Mouse (Mus musculus): Measurements from ENCODE around the gene Arhgef3. TPM values are rescaled to one million over a fixed set of nuclear protein-coding genes. Genes with fewer than 3 reads are reported as not detected.

Arhgef3 gene
- total RNA-seq, 1 experiment: 7.6 TPM

DNA sequence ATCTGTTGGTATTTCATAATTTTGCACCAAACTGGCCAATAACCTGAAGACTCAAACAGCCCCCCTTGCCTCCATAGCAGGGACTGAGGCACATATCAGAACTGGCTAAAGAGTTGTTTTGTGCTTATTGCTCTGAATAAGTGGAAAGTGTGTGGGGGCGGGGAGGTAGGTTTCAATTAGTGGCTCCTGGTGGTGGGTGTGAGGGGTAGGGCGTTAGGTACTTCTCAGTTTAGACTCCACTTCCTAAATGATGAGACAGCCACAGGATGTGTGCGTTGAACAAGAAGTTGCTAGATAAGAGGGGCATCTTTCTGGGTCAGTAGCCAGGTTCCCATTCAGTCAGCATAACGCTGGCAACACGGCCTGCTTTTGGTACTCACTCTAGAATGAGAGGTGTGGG is 153.4 kb downstream of the Arhgef3 start:
- no peak overlapping the region for H3K27ac ChIP-seq (ENCODE audit: insufficient read depth, low read depth, low read length, poor library complexity, severe bottlenecking)
- in situ Hi-C loops (cut with MboI; ENCODE audit: low sequenced_read_pairs in 2 of 2, unreplicated experiment in 2 of 2): no loop called here
- H3K36me3 ChIP-seq (ENCODE audit: control insufficient read depth, insufficient read depth, low read length, poor library complexity, severe bottlenecking): peaks cover 2% of the 10 kb centered on the region; the same call in 1 of the 2 replicates
- no peaks in the 10 kb centered on the region for H3K9me3 ChIP-seq (ENCODE audit: control insufficient read depth, insufficient read depth, low read depth, low read length)
- no peak overlapping the region for H3K9ac ChIP-seq (ENCODE audit: insufficient read depth, low read depth, low read length, poor library complexity, severe bottlenecking)
- H3K4me3 ChIP-seq (ENCODE audit: insufficient read depth in 1 of 2, low read depth in 1 of 2, low read length in 2 of 2, poor library complexity in 1 of 2, severe bottlenecking in 1 of 2): no peak overlapping the region
- DNase-seq (ENCODE audit: low read depth, low spot score): no peak
- TF ChIP-seq ZNF384 (IDR thresholded peaks at IDR 0.05; ENCODE audit: low read depth, low read length): no peak
- no peak for TF ChIP-seq HCFC1 (IDR thresholded peaks at IDR 0.05; ENCODE audit: borderline replicate concordance, insufficient read depth, low read length)
- no peak for TF ChIP-seq CHD2 (IDR thresholded peaks at IDR 0.05; ENCODE audit: low read depth, low read length)
- no peak for TF ChIP-seq MAFK (IDR thresholded peaks at IDR 0.05; ENCODE audit: insufficient read depth, low read depth, low read length)
- TF ChIP-seq ZC3H11A (IDR thresholded peaks at IDR 0.05; ENCODE audit: borderline replicate concordance, low read depth, low read length): no peak
- peaks cover 2 to 18% of the 10 kb centered on the region in 2 experiments; a peak in 2 of 4 replicates for H3K4me1 ChIP-seq (ENCODE audit: control insufficient read depth in 2 of 2, insufficient read depth in 2 of 2, low read length in 2 of 2, poor library complexity in 1 of 2)

DNA sequence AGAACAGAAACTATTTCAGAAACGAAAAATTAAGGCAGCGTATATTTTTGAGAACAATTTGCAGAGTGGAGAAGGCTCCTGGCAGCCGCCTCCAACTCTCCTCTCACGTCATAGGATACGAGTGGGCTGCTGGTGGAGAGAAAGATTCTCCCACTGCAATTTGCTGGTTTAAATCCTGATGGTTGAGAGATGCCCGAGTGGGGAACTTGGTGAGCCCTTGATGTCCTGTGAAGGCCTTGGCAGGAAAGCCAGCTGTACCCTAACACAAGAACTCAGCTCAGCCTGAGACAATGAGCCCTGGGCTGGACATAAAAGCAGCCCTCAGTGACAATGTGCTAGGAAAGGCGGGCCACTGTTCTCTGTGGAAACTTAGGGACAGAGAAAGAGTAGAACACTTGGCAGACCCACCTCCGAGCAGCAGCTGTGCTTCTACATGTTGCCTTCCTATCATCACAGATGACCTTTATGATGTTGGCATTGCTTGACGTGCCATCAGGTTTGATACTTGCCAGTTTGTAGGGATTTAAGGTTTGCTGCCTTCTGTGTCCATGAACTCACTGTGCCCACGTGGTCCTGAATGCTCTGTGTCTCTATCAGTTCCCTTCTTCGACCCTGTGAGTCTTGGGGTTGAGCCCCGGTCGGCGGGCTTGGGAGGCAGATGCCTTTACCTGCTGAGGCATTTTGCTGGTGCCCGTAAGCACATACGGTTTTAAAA is 154.4 kb downstream of the Arhgef3 start:
- Histone ChIP-seq H3K4me1 (ENCODE audit: control insufficient read depth in 2 of 2, insufficient read depth in 2 of 2, low read length in 2 of 2, poor library complexity in 1 of 2) (peaks cover 2 to 18% of the 10 kb centered on the region in 2 experiments; a peak in 2 of 4 replicates), H3K9me3 (ENCODE audit: control insufficient read depth, insufficient read depth, low read depth, low read length) (no peaks in the 10 kb centered on the region), H3K27ac (ENCODE audit: insufficient read depth, low read depth, low read length, poor library complexity, severe bottlenecking) (no peak overlapping the region), H3K4me3 (ENCODE audit: insufficient read depth in 1 of 2, low read depth in 1 of 2, low read length in 2 of 2, poor library complexity in 1 of 2, severe bottlenecking in 1 of 2) (no peak overlapping the region), H3K9ac (ENCODE audit: insufficient read depth, low read depth, low read length, poor library complexity, severe bottlenecking) (no peak overlapping the region), H3K36me3 (ENCODE audit: control insufficient read depth, insufficient read depth, low read length, poor library complexity, severe bottlenecking) (peaks cover 4% of the 10 kb centered on the region; the same call in 1 of the 2 replicates)
- no peak for TF ChIP-seq HCFC1 (IDR thresholded peaks at IDR 0.05; ENCODE audit: borderline replicate concordance, insufficient read depth, low read length)
- in situ Hi-C loops (cut with MboI; ENCODE audit: low sequenced_read_pairs in 2 of 2, unreplicated experiment in 2 of 2): no loop called here
- no peak for DNase-seq (ENCODE audit: low read depth, low spot score)

DNA sequence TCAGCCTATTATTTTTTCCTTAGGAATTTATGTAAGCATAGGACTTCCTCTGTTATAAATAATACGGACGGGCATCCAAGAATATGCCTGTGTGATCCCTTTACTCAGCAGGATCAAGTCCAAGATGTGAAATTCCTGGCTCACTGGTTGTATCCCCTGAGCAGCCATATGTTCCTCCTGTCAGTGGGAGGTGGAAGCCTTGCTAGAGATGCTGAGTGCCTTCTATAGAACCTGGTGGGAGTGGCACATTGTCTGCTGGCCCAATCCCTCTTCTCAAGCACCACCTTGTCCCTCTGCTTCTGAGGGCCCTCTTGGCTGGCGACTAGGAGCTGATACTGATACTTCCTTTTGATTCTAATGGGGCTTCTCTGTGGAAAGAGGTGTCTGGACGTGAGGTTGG is 155.1 kb downstream of the Arhgef3 start:
- Histone ChIP-seq H3K9me3 (ENCODE audit: control insufficient read depth, insufficient read depth, low read depth, low read length) (peaks cover 2% of the 10 kb centered on the region; the same call in 1 of the 2 replicates), H3K27ac (ENCODE audit: insufficient read depth, low read depth, low read length, poor library complexity, severe bottlenecking) (no peak overlapping the region), H3K9ac (ENCODE audit: insufficient read depth, low read depth, low read length, poor library complexity, severe bottlenecking) (no peak overlapping the region), H3K36me3 (ENCODE audit: control insufficient read depth, insufficient read depth, low read length, poor library complexity, severe bottlenecking) (peaks cover 6% of the 10 kb centered on the region; the same call in 1 of the 2 replicates), H3K4me3 (ENCODE audit: insufficient read depth in 1 of 2, low read depth in 1 of 2, low read length in 2 of 2, poor library complexity in 1 of 2, severe bottlenecking in 1 of 2) (no peak overlapping the region), H3K4me1 (ENCODE audit: control insufficient read depth in 2 of 2, insufficient read depth in 2 of 2, low read length in 2 of 2, poor library complexity in 1 of 2) (peaks cover 2 to 18% of the 10 kb centered on the region in 2 experiments; a peak in 2 of 4 replicates)
- in situ Hi-C loops (cut with MboI; ENCODE audit: low sequenced_read_pairs in 2 of 2, unreplicated experiment in 2 of 2): no loop called here
- no peak for TF ChIP-seq MAFK (IDR thresholded peaks at IDR 0.05; ENCODE audit: insufficient read depth, low read depth, low read length)
- TF ChIP-seq ZNF384 (IDR thresholded peaks at IDR 0.05; ENCODE audit: low read depth, low read length): no peak
- no peak for TF ChIP-seq HCFC1 (IDR thresholded peaks at IDR 0.05; ENCODE audit: borderline replicate concordance, insufficient read depth, low read length)
- TF ChIP-seq ZC3H11A (IDR thresholded peaks at IDR 0.05; ENCODE audit: borderline replicate concordance, low read depth, low read length): no peak
- no peak for TF ChIP-seq CHD2 (IDR thresholded peaks at IDR 0.05; ENCODE audit: low read depth, low read length)
- DNase-seq (ENCODE audit: low read depth, low spot score): no peak

DNA sequence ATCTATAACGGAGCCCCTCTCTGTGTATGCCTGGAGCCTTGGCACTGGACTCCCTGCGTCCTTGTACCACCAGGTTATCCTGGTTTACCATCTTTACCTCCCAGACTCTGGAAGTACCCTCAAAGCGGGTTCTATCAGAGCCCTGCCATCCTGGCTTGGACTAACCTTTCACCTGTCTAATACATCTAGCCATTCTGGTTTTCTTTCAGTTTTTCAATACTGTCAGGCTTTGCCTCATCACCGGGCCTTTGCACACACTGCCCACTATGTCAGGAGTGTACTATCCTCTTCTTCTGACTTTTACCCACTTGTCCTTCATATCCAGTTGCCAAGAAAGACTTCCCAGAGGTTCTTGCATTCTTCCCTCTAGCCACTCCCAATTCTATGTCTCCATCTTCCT is 155.8 kb downstream of the Arhgef3 start:
- no peak overlapping the region for H3K27ac ChIP-seq (ENCODE audit: insufficient read depth, low read depth, low read length, poor library complexity, severe bottlenecking)
- no peak for DNase-seq (ENCODE audit: low read depth, low spot score)
- peaks cover 6% of the 10 kb centered on the region; the same call in 1 of the 2 replicates for H3K36me3 ChIP-seq (ENCODE audit: control insufficient read depth, insufficient read depth, low read length, poor library complexity, severe bottlenecking)
- in situ Hi-C loops (cut with MboI; ENCODE audit: low sequenced_read_pairs in 2 of 2, unreplicated experiment in 2 of 2): no loop called here
- H3K9me3 ChIP-seq (ENCODE audit: control insufficient read depth, insufficient read depth, low read depth, low read length): peaks cover 2% of the 10 kb centered on the region; the same call in 1 of the 2 replicates
- TF ChIP-seq ZNF384 (IDR thresholded peaks at IDR 0.05; ENCODE audit: low read depth, low read length): no peak
- TF ChIP-seq HCFC1 (IDR thresholded peaks at IDR 0.05; ENCODE audit: borderline replicate concordance, insufficient read depth, low read length): no peak
- no peak for TF ChIP-seq CHD2 (IDR thresholded peaks at IDR 0.05; ENCODE audit: low read depth, low read length)
- TF ChIP-seq ZC3H11A (IDR thresholded peaks at IDR 0.05; ENCODE audit: borderline replicate concordance, low read depth, low read length): no peak
- TF ChIP-seq MAFK (IDR thresholded peaks at IDR 0.05; ENCODE audit: insufficient read depth, low read depth, low read length): no peak
- H3K4me1 ChIP-seq (ENCODE audit: control insufficient read depth in 2 of 2, insufficient read depth in 2 of 2, low read length in 2 of 2, poor library complexity in 1 of 2): peaks cover 2 to 18% of the 10 kb centered on the region in 2 experiments; a peak in 2 of 4 replicates
- H3K4me3 ChIP-seq (ENCODE audit: insufficient read depth in 1 of 2, low read depth in 1 of 2, low read length in 2 of 2, poor library complexity in 1 of 2, severe bottlenecking in 1 of 2): no peak overlapping the region
- H3K9ac ChIP-seq (ENCODE audit: insufficient read depth, low read depth, low read length, poor library complexity, severe bottlenecking): no peak overlapping the region

All from ES-E14 (cell line).